Mouse (Mus musculus) G1E-ER4 (cell line): ENCODE data around the gene Wdr34. TPM values are rescaled to one million over a fixed set of nuclear protein-coding genes. Genes with fewer than 3 reads are reported as not detected.

Experiments used
- GATA1 ChIP-seq: IDR thresholded peaks from one replicate; pipeline ENCODE4 v1.8.0; 2012; ENCODE audit warnings: low read length, inconsistent platforms
- polyA plus RNA-seq: library from polyadenylated mRNA; stranded (reverse); fragments of >175 nt; gene quantifications from 2 replicates; pipeline ENCODE4 v1.2.3, GENCODE M21; 2012

The Wdr34 gene
- polyA plus RNA-seq, 1 experiment = 29.5 TPM

- no peak for TF ChIP-seq GATA1
Measured at GRCm38 (mm10) chr2:30009101-30009500, 39.6 kb downstream of the Wdr34 start.

DNA sequence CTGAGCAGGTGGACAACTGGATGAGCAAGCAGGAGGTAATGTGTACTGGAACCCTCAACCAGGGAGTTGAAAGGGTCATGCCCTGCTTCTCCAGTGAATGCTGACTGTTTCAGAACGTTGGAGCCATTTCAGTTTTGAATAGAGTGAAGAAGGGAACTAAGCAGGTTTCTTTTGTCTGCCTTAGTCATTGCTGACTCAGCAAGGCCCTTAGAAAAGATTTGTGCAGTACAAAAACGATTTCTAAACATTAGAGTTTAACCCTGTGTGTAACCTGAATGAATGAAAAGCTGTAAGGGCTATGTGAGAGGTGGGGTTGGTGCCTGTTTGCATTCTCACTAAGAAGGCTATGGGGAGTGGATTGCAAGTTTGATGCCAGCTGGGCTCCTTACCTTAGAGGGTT, 56.7 kb downstream of the Wdr34 start:
- TF ChIP-seq GATA1 = no peak

Other genes with a start within 250 kb of the Wdr34 start
- 8.8 and 10.6 TPM in 2 replicates for gene Slc27a4, start 246.2 kb downstream of the Wdr34 start, polyA plus RNA-seq
- 40.5 and 77.1 TPM in 2 replicates for gene Urm1, start 228.8 kb downstream of the Wdr34 start, polyA plus RNA-seq
- 22.5 and 33.9 TPM in 2 replicates for gene Cercam, start 179.7 kb downstream of the Wdr34 start, polyA plus RNA-seq
- 16.8 and 23.7 TPM in 2 replicates for gene Odf2, start 159.7 kb downstream of the Wdr34 start, polyA plus RNA-seq
- gene Gle1, start 113.5 kb downstream of the Wdr34 start, polyA plus RNA-seq = 62.7 and 85.8 TPM in 2 replicates
- 3.4 and 4.7 TPM in 2 replicates for gene Sptan1, start 83.3 kb downstream of the Wdr34 start, polyA plus RNA-seq
- gene Set, start 8.5 kb upstream of the Wdr34 start, polyA plus RNA-seq = 618 and 765 TPM in 2 replicates
- 26.9 and 29.7 TPM in 2 replicates for gene Pkn3, start 28.8 kb upstream of the Wdr34 start, polyA plus RNA-seq
- 42.0 and 45.2 TPM in 2 replicates for gene Zdhhc12, start 44.8 kb upstream of the Wdr34 start, polyA plus RNA-seq
- gene Zer1, start 75.7 kb upstream of the Wdr34 start, polyA plus RNA-seq = 11.1 and 18.6 TPM in 2 replicates
- 26.0 and 27.7 TPM in 2 replicates for gene Tbc1d13, start 84.9 kb upstream of the Wdr34 start, polyA plus RNA-seq
- 53.8 and 67.9 TPM in 2 replicates for gene Endog, start 122.6 kb upstream of the Wdr34 start, polyA plus RNA-seq
- gene Spout1, start 129.6 kb upstream of the Wdr34 start, polyA plus RNA-seq = 50.7 and 54.1 TPM in 2 replicates
- 4.8 and 16.9 TPM in 2 replicates for gene Kyat1, start 157.0 kb upstream of the Wdr34 start, polyA plus RNA-seq
- gene Lrrc8a, start 188.8 kb upstream of the Wdr34 start, polyA plus RNA-seq = 3.8 and 6.4 TPM in 2 replicates
- 0.53 and 2.0 TPM in 2 replicates for gene Gm28035, start 191.7 kb upstream of the Wdr34 start, polyA plus RNA-seq
- 0.10 and 0.15 TPM in 2 replicates for gene Phyhd1, start 217.3 kb upstream of the Wdr34 start, polyA plus RNA-seq
- not detected in 2 replicates for gene Gm28038, start 232.2 kb upstream of the Wdr34 start, polyA plus RNA-seq
- 5.8 and 8.4 TPM in 2 replicates for gene Dolk, start 237.5 kb upstream of the Wdr34 start, polyA plus RNA-seq
- 108 and 109 TPM in 2 replicates for gene Nup188, start 237.5 kb upstream of the Wdr34 start, polyA plus RNA-seq